Mouse (Mus musculus): Measurements from ENCODE around the gene Vmn1r82.

Gene Vmn1r82

DNA sequence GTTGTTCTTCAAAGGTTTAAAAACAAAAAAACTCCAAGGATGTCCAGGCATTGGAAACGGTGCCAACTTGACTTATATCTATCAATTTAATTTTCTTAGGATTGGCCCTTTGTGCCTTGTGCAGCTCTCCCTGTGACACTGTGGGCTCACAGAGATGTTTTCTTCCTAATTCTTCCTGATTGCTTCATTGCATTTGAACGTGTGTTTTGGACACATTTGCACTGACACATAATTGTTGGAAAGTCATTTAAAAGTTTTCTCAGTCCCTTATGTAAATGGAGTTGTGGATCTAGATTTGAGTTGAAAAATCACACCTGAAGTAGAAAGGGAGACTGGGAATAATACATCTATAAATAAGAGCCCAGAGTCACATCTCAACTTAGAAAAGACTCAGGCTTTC, at the start of gene Vmn1r82:
Gene Vmn1r82 (plus strand): TSS at position 301 of the 400 bp plus-strand sequence.
- no peak for DNase-seq (ENCODE audit: low spot score in 2 of 2)

DNA sequence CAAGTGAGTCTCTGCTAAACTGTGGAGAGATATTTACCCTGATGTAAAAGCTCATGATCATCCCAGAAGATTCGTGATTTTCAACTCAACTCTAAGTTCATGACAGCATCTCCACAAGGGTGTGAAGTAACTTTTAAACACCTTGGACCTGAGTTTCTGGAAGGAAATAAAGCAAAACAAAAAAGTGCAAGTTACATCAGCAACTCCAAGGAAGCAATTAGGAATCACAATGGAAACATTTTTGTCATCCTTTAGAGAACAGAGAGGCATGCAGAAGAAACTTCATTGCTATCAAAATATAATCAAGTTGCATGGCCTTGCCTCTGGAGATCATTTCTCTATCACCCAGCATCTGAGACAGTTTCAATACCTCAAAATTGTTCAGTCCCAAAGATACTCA, 32.1 kb upstream of the Vmn1r82 start, which contains the start of gene Vmn1r81:
Gene Vmn1r81 (minus strand): TSS at position 101 of the 400 bp plus-strand sequence.
- no peak for DNase-seq (ENCODE audit: low spot score in 2 of 2)

DNA sequence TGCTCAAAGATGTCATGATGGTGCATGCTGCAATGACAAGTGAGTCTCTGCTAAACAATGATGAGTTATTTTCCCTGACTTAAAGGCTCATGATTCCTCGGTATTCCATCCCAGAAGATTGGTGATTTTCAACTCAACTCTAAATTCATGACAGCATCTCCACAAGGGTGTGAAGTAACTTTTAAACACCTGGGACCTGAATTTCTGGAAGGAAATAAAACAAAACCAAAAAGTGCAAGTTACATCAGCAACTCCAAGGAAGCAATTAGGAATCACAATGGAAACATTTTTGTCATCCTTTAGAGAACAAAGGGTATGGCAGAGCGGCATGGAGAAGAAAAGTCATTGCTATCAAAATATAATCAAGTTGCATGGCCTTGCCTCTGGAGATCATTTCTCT, 29.2 kb downstream of the Vmn1r82 start, which contains the start of gene Vmn1r83:
Gene Vmn1r83 (minus strand): TSS at position 101 of the 400 bp plus-strand sequence.
- DNase-seq (ENCODE audit: low spot score in 2 of 2) = no peak

Measured in right cerebral cortex, postnatal 10 days (tissue).